In the genomic region with DNA sequence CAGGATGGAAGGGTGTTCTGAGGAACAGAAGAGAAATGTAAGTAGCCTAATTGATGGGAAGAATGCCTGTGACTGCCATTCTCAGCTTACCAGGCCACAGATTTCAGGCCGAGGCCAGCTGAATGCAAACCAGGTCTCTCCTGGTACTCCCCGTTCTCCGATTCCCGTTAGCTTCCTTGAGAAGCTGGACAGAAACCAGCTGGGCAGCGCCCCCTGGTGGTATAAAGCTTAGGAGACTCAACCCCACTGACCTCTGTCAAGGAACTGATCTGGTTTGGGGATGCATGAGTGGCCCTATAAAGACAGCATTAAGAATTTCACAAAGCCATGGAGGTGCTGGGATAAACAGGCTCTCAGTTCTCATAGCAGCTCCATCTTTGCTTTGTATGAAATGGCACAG, we compare ENCODE assay signal across 9 mouse cellular contexts. TPM values are rescaled to one million over a fixed set of nuclear protein-coding genes. Genes with fewer than 3 reads are reported as not detected.
DNase-seq lines count a peak whose midpoint lies in the region; ATAC-seq and TF ChIP-seq lines count a peak whose summit lies in the region.
"Had no signal": no experiment of that assay in that cellular context is flagged by ENCODE, and none has a peak within 500 bp of the region (broad histone marks: within the 10 kb centered on the region; RNA-seq: fewer than 3 reads in every experiment).

No protein-coding gene starts in this region.

- no peak overlapping the region for H3K4me3 ChIP-seq in midbrain, embryonic 10.5 days
- no peak overlapping the region for H3K4me3 ChIP-seq in midbrain, embryonic 13.5 days (replicated peaks)
- H3K4me3 ChIP-seq in cerebellum, adult 2 months (replicated peaks; ENCODE audit: insufficient read depth, low read depth, low read length) = no peak overlapping the region
- no peak overlapping the region for H3K4me3 ChIP-seq in liver, adult 2 months (ENCODE audit: insufficient read depth, low read depth, low read length)
- H3K4me3 ChIP-seq: embryonic facial prominence, embryonic 13.5 days had no signal

- TF ChIP-seq CTCF in cerebellum, adult 2 months (IDR thresholded peaks at IDR 0.05; ENCODE audit: borderline replicate concordance, insufficient read depth, low read depth, low read length) = peak; percentile 83
- peak; percentile 85 for TF ChIP-seq CTCF in liver, adult 2 months (IDR thresholded peaks at IDR 0.05; ENCODE audit: low read depth, low read length)

- WGBS in midbrain, embryonic 10.5 days = under 1% methylated on average over 5 of the region's 5 CpGs
- 3% methylated on average over 5 of the region's 5 CpGs for WGBS in midbrain, embryonic 13.5 days
- whole genome bisulfite sequencing in cerebellum, adult 2 months = 0% methylated on average over 5 of the region's 5 CpGs
- under 1% methylated on average over 5 of the region's 5 CpGs for WGBS in liver, adult 2 months

- H3K9ac ChIP-seq in midbrain, embryonic 13.5 days (replicated peaks) = no peak overlapping the region
- no peak overlapping the region for H3K9ac ChIP-seq in liver, adult 2 months (ENCODE audit: low read depth, low read length)
- H3K9ac ChIP-seq: embryonic facial prominence, embryonic 13.5 days had no signal

- TF ChIP-seq POLR2A in cerebellum, adult 2 months (IDR thresholded peaks at IDR 0.05; ENCODE audit: borderline replicate concordance, insufficient read depth, low read length) = no peak
- TF ChIP-seq POLR2A in liver, adult 2 months (IDR thresholded peaks at IDR 0.05; ENCODE audit: extremely low read depth, insufficient read depth, low read length) = no peak

- DNase-seq in midbrain, embryonic 10.5 days (ENCODE audit: low spot score) = peak; percentile 90
- peak; percentile 80 to 89 for DNase-seq in cerebellum, adult 2 months
- DNase-seq in frontal cortex, postnatal 25 days (ENCODE audit: low spot score in 2 of 2) = peak; percentile 77 to 83
- peak; percentile 91 for DNase-seq in kidney, adult 9 months
- DNase-seq in liver, adult 2 months (ENCODE audit: extremely low read depth, low read depth, low spot score) = peak; percentile 74
- DNase-seq in ovary, postnatal 10 days (ENCODE audit: low spot score) = peak; percentile 82
- DNase-seq in thymus, postnatal 0 days (ENCODE audit: low spot score) = peak; percentile 77

- H3K27me3 ChIP-seq in midbrain, embryonic 10.5 days (ENCODE audit: low read depth, poor library complexity, severe bottlenecking) = peaks cover 99% of the 10 kb centered on the region
- peaks cover 83% of the 10 kb centered on the region for H3K27me3 ChIP-seq in midbrain, embryonic 13.5 days
- no peaks in the 10 kb centered on the region for H3K27me3 ChIP-seq in cerebellum, adult 2 months (ENCODE audit: control insufficient read depth, insufficient read depth, low read length)
- H3K27me3 ChIP-seq in liver, adult 2 months (ENCODE audit: control insufficient read depth, insufficient read depth, low read length) = no peaks in the 10 kb centered on the region

- H3K9me3 ChIP-seq in midbrain, embryonic 10.5 days (replicated peaks) = no peaks in the 10 kb centered on the region
- no peaks in the 10 kb centered on the region for H3K9me3 ChIP-seq in midbrain, embryonic 13.5 days
- H3K9me3 ChIP-seq: embryonic facial prominence, embryonic 13.5 days had no signal

- no peak for ATAC-seq in midbrain, embryonic 13.5 days

- no peaks in the 10 kb centered on the region for H3K36me3 ChIP-seq in midbrain, embryonic 10.5 days
- H3K36me3 ChIP-seq in midbrain, embryonic 13.5 days = no peaks in the 10 kb centered on the region
- H3K36me3 ChIP-seq in liver, adult 2 months (ENCODE audit: control insufficient read depth, insufficient read depth, low read length) = no peaks in the 10 kb centered on the region
- H3K36me3 ChIP-seq: embryonic facial prominence, embryonic 13.5 days had no signal

- no peak overlapping the region for H3K4me2 ChIP-seq in midbrain, embryonic 13.5 days (replicated peaks)
- H3K4me2 ChIP-seq: embryonic facial prominence, embryonic 13.5 days had no signal

- H3K4me1 ChIP-seq in midbrain, embryonic 10.5 days = peaks cover 73% of the 10 kb centered on the region
- peaks cover 43% of the 10 kb centered on the region for H3K4me1 ChIP-seq in midbrain, embryonic 13.5 days (replicated peaks)
- H3K4me1 ChIP-seq in cerebellum, adult 2 months (ENCODE audit: control insufficient read depth, insufficient read depth, low read length) = peaks cover 25% of the 10 kb centered on the region
- peaks cover 16% of the 10 kb centered on the region for H3K4me1 ChIP-seq in liver, adult 2 months (ENCODE audit: control insufficient read depth, insufficient read depth, low read length)

- H3K27ac ChIP-seq in midbrain, embryonic 10.5 days (replicated peaks) = no peak overlapping the region
- H3K27ac ChIP-seq in midbrain, embryonic 13.5 days = no peak overlapping the region
- H3K27ac ChIP-seq in cerebellum, adult 2 months (ENCODE audit: insufficient read depth, low read length) = no peak overlapping the region
- H3K27ac ChIP-seq in liver, adult 2 months (replicated peaks; ENCODE audit: insufficient read depth, low read depth, low read length) = no peak overlapping the region
- H3K27ac ChIP-seq: embryonic facial prominence, embryonic 13.5 days had no signal

- peaks cover 6% of the 10 kb centered on the region; the same call in 1 of the 2 replicates for H3K79me2 ChIP-seq in liver, adult 2 months (ENCODE audit: control insufficient read depth, insufficient read depth, low read length)

RNA-seq across cellular contexts. Expression of a gene that starts 1.7 kb away (rescaled TPM):
- polyA plus RNA-seq in midbrain, embryonic 10.5 days (2016; fragmentation: Nextera tagmentation; extraction: Ambion mirVana) = 9.2 and 11.2 TPM in 2 replicates
- polyA plus RNA-seq in midbrain, embryonic 13.5 days (2015; fragmentation: Nextera tagmentation; extraction: Ambion mirVana) = 2.2 and 3.8 TPM in 2 replicates
- polyA plus RNA-seq in cerebellum, adult 2 months (2012; rRNA removed) = 4.4 and 5.9 TPM in 2 replicates
- total RNA-seq in liver, adult 2 months (2014; rRNA removed) = 5.1 and 15.4 TPM in 2 replicates
- 22.9 and 28.7 TPM in 2 replicates for polyA plus RNA-seq in liver, adult 2 months (2012; rRNA removed)
- 2.1 and 3.9 TPM in 2 replicates for polyA plus RNA-seq in thymus, postnatal 0 days (2015; fragmentation: Nextera tagmentation; extraction: Ambion mirVana)
